Mouse (Mus musculus): Measurements from ENCODE around the gene Phospho1. TPM values are rescaled to one million over a fixed set of nuclear protein-coding genes. Genes with fewer than 3 reads are reported as not detected.

Phospho1 gene
- polyA plus RNA-seq (2012; rRNA removed) = 1.9 and 6.5 TPM in 2 replicates

GRCm38 (mm10) chr11:95824071-95824876, at the start of gene Phospho1:
Gene Phospho1, plus strand, starts transcription at chr11:95824499.

DNA sequence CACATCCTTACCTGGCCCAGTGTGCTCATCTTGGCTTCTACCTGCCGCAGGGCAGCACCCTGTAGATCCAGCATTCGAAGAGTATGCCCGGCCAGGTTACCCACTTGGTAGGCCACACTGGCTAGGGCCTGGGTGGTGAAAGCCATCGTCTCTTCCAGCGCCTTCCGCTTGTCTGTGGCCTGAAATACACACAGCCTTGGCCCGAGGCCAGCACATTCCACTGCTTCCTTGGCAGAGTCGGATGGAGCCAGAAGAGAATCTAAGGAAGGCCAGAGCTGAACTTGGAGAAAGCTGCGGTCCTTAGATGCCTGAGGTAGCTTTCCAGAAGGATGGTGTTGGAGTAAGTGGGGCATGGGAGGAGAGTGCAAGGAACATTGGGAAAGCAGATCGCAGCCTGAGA, 12.8 kb downstream of the Phospho1 start, which contains the start of gene Gngt2:
TSS of gene Gngt2 (plus strand) at position 158 of the 400 bp plus-strand sequence.

DNA sequence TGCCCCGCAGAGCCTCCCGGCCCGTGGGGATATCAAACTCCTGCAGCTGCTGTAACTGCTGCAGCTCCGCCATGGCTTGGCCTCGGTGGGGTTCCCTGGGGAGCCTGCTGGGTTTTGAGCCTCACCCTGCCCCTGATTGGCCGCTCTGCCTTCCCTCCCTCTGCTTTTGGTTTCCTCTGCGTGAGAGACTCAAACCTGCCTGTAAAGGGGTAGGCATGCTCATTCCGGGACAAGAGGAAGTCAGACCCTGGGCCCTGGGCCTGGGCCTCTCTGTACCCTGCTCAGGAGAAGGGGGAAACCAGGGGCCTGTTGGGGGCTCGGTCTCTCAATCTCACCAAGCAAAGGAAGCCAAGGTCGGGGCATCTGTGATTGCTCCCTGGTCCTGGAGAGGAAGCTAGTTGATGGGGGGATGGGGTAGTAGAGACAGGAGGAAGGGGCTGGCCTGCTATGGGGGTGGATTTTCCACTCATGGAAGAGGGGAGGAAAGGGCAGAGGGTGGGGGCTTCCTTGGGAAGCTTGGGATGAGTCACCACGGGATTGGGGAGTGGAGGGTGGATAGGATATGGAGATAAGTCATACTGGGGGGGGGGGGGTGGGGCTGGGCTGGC, 17.9 kb downstream of the Phospho1 start, which contains the start of gene Abi3:
TSS of gene Abi3 (minus strand) at position 403 of the 608 bp plus-strand sequence.

Other genes with a start within 250 kb of the Phospho1 start
- gene Ngfr, start 236.8 kb upstream of the Phospho1 start, polyA plus RNA-seq (2012; rRNA removed) = 7.5 and 16.1 TPM in 2 replicates
- gene Phb, start 157.5 kb upstream of the Phospho1 start, polyA plus RNA-seq (2012; rRNA removed) = 260 and 280 TPM in 2 replicates
- 20.4 and 21.7 TPM in 2 replicates for gene Zfp652, start 111.8 kb upstream of the Phospho1 start, polyA plus RNA-seq (2012; rRNA removed)
- gene B130006D01Rik, start 100.9 kb upstream of the Phospho1 start, polyA plus RNA-seq (2012; rRNA removed) = 0.26 and 0.32 TPM in 2 replicates
- 2.4 TPM in 2 replicates for gene Gngt2, start 12.7 kb downstream of the Phospho1 start, polyA plus RNA-seq (2012; rRNA removed)
- 1.6 and 2.0 TPM in 2 replicates for gene Abi3, start 18.0 kb downstream of the Phospho1 start, polyA plus RNA-seq (2012; rRNA removed)
- not detected in 2 replicates for gene B4galnt2, start 90.4 kb downstream of the Phospho1 start, polyA plus RNA-seq (2012; rRNA removed)
- 4.8 and 5.0 TPM in 2 replicates for gene Igf2bp1, start 181.4 kb downstream of the Phospho1 start, polyA plus RNA-seq (2012; rRNA removed)
- gene Gip, start 200.0 kb downstream of the Phospho1 start, polyA plus RNA-seq (2012; rRNA removed) = not detected in 2 replicates
- gene Snf8, start 210.4 kb downstream of the Phospho1 start, polyA plus RNA-seq (2012; rRNA removed) = 64.0 and 67.4 TPM in 2 replicates
- gene Ube2z, start 240.9 kb downstream of the Phospho1 start, polyA plus RNA-seq (2012; rRNA removed) = 71.3 and 77.1 TPM in 2 replicates